Mouse (Mus musculus): ENCODE results near the gene Ctnnbl1. TPM values are rescaled to one million over a fixed set of nuclear protein-coding genes. Genes with fewer than 3 reads are reported as not detected.

The Ctnnbl1 gene
- total RNA-seq, 2 experiments from 2014 or later: 30.7 to 35.2 TPM

DNA sequence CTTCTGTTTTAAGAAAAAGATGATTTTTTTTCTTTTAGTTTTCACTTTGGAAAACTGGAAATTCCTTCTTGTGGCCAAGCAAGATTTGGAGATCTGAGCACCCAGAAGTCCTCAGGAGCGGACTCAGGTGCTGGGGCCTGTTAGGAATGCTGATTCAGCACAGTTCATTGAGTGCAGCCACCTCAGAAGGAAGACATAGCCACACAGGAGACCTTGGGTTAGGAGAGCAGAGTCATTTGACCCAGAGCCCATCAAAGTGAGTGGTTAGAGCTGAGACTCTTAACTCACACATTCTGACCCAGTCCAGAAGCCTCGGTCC is 77.7 kb downstream of the Ctnnbl1 start:
- DNase-seq (ENCODE audit: low spot score in 2 of 2): no peak

DNA sequence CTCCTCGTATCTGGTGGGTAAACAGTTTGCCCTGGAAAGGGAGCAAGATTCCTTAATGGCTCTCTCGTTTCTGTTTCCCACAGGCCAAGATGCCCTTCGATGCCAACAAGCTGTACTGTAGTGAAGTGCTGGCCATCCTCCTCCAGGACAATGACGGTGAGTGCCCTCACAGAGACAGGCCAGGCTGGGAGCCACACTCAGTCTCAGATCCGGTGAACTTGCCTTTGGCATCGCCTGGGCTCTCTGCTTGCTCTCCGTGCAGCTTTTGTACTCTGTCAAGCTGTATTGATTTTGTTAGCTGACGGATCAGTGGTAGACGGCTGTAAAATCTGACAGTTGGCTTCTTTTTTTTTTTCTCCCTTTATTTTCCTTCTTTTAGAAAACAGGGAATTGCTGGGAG is 80.5 kb downstream of the Ctnnbl1 start:
- no peak for DNase-seq (ENCODE audit: low spot score in 2 of 2)

DNA sequence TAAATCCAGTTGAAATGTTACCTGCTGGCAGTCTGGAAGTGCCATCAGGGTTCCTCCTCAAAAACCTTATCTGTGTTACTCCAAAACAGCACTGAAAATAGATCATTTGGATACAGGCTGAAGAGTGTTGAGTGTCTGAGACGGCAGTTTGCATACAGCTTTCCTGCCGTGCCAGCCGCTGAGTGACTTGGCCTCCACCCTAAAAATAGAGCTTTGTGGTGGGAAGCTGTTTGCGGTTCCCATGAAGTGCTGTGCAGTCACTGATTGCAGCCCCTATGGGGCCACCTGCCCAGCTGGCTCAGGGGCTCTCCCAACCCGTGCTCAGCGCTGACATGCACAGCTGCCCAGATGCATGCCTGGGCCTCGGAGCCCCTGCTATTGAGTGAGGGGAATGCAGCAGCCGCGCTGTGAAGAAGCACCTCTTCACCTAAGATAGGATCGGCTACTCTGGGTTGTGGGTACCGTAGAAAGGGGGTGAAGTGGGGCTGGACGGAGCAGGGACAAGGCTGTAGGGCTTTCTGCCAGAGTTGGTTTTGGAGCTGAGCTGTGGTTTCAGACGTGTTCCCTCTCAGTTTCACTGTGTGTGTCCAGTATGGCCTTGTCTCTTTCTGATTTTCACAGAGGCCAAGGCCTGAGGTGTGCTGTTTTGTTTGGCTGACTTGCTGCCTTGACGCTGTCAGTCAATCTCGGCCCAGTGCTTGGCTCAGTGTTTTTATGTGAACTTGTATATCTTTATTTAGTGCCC is 81.5 kb downstream of the Ctnnbl1 start:
- no peak for DNase-seq (ENCODE audit: low spot score in 2 of 2)

DNA sequence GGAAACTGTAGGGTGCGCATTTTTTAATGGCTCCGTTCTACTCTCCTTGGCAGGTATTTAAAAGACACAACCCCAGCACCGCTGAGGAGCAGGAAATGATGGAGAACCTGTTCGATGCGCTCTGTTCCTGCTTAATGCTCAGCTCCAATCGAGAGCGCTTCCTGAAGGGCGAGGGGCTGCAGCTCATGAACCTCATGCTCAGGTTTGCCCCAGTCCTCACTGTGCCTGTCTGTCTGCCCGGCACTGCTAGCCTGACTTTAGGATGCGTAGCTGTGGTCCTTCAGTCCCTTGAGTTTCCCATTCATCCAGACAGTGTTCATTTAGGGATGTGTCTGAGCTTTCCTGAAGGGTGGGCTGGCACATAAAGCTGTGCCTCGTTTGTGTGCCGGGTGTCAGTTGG is 82.2 kb downstream of the Ctnnbl1 start:
- no peak for DNase-seq (ENCODE audit: low spot score in 2 of 2)

DNA sequence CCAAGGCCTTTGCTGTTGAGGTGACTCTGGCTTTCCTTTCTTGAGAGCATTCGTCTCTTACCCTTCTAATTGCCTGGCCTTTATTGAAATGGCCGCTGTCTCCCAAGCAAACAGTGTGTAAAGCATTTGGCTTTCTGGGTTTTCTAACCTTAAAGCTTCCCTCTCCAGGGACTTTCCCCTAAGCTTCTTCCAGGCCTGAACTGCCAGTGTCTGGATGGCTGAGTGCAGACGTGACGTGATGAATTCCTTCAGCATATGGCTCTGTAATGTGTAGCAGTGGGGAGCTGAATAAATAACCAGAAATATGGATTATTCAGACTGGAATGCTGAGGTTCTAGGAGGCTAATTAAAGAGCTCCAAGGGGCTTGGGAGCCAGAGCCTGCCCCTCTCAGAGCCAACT is 84.1 kb downstream of the Ctnnbl1 start:
- DNase-seq (ENCODE audit: low spot score in 2 of 2): no peak

DNA sequence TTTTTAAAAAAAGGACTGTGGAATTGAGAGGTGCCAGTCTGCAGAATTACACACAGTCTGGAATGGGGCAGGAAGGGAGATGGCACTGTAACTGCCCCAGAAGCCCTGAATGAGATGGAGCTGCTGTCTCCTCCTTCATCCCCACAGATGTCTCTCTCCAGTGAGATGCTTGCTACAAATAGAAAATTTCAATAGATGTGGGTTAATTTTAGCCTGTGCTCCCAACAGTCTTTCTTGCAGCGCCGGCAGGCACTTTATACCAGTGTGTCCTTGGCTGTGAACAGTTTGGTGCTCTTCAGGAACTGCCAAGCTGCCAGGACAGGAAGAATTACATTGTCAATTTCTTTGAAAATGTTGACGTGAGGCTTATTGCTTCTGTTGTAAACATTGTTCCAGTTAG is 86.3 kb downstream of the Ctnnbl1 start:
- DNase-seq (ENCODE audit: low spot score in 2 of 2): no peak

DNA sequence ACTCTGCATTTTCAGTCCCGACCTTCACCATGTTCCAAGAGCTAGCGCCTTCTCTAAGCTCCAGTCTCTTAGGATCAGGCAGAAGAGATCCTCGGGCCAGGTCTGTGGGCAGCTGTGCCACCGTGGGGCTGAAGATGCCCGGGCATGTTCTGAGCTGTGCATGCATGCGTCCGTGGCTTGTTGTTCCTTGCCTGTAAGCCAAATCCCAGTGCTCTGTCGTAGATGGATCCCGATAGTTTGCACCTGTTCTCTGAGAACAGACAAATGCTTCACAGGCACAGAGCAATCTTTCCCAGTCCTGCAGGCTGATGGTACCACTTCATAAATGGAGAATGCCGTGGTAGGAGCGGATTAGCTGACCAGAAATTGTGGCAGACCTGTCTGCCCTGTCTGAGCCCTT is 87.0 kb downstream of the Ctnnbl1 start:
- DNase-seq (ENCODE audit: low spot score in 2 of 2): no peak

DNA sequence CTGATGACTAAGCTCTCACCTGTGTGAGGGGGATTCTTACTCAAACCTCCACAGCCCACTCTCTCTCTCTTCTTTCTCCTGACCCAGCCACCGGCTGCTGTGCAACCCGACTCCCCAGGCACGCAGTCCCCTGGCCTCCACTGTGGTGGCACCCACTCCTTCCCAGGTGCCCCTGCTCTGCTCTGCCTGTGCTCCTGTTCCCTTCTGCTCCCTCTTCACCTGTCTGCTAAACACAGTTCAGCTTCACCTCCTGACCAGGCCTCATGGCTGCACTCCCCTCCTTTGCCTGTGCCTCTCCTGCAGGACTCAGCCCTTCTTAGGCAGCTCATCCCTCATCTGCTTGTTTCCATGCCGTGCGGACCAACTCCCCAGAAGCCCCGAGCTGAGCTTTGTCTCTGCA is 92.9 kb downstream of the Ctnnbl1 start:
- DNase-seq (ENCODE audit: low spot score in 2 of 2): no peak

DNA sequence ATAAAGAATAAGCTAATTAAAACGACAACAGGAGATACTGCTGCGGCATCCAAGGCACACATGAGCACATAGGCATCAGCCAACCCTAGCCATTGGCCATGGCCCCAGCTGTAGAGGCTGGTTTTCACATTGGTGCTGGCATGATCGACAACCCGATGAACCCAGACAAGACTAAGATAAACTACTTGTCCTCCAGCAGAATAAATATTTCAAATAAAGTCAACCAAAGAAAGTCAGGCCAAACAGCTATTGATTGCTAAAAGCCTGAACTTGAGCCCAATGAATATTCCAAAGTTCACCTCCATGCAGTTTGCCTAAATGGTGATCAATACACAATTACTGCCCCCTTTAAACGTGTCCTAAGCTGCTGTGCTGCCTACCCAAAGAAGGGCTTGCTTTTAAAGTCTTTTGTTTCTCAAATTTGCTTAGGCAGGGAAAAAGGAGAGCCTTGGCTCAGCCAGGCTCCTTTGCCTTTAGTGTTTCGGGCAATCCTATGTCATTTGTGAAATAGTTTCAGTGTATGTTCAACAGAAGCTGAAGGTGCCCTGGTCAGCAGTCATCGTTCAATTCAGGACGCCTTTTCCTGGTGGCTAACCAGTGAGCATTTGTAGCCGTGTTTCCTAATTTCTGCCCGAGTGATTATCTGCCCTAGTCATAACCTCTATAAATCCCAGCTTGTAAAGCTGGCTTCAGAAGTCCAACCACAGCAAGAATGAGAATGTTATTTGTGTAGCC is 93.6 kb downstream of the Ctnnbl1 start:
- no peak for DNase-seq (ENCODE audit: low spot score in 2 of 2)

DNA sequence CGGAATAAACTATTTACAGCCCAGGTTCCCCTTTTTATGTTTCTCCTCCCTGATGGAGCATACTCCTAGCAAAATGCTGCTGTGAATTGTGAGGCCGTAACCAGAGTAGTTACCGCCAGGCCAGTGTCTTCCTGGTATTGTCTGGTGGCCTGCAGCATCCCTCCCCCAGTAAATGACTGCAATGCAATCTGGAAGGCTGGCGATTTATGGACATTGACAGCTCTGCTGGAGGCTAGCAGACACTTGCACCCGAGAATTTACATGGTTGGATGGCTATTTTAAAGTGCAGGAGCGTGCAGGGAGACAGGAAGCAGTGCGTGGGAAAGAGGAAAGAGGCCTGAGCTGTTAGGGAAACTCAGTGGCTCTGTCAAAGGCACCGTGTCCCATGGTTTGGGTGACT is 99.8 kb downstream of the Ctnnbl1 start:
- no peak for DNase-seq (ENCODE audit: low spot score in 2 of 2)

DNA sequence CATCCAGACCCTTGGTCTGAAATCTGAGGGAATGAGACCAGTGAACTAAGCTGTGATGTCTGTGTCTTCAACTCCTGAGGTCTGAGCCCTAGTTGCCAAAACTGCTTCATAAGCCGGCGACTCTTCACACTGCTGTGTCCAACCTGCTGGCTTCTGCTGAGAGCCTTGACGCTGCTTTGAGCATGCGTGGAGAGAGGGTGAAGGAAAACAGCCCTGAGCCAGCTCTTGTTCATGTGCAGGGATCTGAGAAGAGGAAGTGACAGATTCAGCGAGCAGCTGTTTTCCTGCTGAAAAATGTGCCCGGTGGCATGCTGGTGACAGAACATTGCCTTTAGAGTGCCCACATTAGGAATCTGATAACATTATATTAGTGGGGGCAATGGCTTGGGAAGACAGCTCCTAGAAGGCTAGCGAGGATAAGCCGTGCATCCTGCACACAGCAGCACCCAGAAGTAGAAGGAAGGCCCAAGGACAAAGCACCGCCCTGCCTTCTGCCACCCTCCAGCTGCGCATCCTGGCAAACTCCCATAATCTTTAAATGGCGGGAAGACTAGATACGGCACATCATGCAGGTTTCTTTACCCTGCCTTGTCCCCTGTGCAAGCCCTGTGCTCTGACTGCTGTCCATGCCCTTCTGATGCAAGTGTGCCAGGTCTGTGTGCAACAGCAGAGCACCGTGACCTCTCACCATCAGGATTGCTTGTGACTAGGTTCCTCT is 101.2 kb downstream of the Ctnnbl1 start:
- no peak for DNase-seq (ENCODE audit: low spot score in 2 of 2)

DNA sequence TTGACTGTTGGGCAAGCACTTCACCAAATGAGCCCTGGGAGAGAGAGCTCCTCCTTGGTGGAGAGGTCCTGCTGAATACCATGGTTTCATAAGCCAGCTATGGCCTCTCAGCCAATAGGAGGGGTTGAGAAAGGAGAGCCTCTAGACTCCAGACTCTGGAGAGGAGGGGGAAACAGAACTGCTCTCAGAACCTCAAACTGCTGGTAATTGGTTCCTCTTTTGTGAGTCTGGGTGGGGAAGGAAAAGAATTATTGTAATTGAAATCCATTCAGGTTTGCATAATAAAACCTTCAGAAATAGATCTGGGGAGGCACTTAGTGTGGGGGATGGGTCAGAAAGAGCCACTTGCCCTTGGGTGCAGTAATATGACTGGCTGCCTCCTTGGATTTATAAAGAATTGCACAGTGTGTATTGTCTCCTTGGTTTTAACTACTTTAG is 103.5 kb downstream of the Ctnnbl1 start:
- DNase-seq (ENCODE audit: low spot score in 2 of 2): no peak

DNA sequence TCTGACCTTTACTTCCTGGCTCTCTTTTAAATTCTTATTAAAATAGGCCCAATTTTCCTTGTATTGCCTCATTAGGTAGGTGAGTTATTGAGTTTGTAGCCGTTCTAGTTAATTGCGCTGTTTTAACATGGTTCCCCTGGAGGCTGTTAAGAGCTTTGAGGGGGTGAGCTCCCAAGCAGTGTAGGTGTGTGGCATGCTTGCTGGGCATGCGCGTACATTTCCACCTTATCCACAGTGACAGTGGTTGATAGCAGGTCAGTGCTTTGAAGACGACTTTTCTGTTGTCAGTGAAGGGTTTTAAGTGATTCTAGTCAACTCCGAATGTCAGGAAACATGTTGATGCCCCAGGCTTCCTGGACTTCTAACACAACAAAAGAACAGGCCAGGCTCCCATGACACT is 103.9 kb downstream of the Ctnnbl1 start:
- DNase-seq (ENCODE audit: low spot score in 2 of 2): no peak

DNA sequence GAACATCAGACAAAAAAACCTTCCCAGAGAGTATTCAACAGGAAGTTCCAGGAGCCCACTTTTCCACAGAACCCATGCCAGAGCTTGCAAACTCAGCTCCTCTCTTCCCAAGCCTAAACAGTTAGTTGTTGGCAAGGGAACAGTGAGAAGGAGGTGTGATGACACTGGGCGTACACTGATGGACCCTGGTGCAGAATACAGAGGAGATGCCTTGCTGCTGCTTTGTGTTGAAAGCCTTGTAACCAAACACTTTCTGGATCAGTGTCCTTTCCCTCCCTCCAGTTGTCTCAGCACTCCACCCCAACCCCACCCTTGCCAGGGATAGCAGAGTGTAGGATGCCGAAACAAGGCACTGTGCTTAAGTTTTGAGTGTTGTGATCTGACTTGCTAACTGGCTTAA is 107.5 kb downstream of the Ctnnbl1 start:
- no peak for DNase-seq (ENCODE audit: low spot score in 2 of 2)

DNA sequence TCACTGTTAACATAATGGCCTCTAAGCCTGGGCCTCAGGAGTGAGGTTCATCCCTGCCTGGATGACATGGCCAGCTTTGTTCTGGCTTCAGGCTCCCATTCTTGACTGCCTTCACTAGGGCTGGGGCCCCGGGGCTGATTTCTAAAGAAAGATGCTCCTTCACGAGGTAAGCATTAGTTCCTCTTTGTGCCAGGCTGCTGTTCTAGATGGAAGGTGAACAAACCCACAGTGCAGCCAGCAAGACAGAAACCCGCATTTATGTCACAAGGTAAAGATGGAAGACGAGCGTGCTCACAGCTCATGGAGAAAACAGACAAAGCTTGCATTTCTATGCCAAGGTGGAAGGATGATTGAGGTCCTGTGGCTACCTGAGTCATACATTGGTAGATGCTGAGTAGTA is 108.6 kb downstream of the Ctnnbl1 start:
- no peak for DNase-seq (ENCODE audit: low spot score in 2 of 2)

DNA sequence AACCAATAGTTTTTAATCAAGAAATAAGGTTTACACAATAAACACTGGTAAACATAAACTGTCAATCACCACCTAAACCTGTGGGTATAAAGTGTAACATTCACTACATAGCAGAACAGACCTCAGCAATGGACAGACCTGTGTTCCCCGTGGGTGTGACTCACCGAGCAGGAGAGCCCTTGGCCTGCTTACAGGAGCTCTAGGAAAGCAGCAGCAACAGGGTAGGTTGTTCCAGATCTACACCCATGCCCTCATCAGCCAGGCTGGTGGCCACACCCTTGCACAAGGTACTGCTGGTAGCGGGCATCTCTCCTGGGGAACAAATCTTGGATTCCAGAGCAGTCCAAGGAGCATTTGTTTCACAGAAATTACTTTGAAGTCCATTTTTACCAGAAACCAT is 115.9 kb downstream of the Ctnnbl1 start:
- no peak for DNase-seq (ENCODE audit: low spot score in 2 of 2)

DNA sequence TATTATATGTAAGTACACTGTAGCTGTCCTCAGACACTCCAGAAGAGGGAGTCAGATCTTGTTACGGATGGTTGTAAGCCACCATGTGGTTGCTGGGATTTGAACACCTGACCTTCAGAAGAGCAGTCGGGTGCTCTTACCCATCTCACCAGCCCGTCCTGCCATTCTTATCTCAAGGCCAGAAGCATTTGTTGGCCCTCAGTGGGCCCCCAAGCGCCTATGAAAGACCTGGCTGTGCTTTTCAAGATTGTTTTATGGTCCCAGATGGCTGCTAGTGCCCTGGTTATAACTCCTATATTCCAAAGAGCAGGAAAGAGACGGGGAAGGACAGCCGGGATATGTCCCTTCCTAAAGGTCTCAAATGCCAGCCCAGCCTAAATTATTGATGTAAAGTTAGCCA is 118.6 kb downstream of the Ctnnbl1 start:
- DNase-seq (ENCODE audit: low spot score in 2 of 2): no peak

DNA sequence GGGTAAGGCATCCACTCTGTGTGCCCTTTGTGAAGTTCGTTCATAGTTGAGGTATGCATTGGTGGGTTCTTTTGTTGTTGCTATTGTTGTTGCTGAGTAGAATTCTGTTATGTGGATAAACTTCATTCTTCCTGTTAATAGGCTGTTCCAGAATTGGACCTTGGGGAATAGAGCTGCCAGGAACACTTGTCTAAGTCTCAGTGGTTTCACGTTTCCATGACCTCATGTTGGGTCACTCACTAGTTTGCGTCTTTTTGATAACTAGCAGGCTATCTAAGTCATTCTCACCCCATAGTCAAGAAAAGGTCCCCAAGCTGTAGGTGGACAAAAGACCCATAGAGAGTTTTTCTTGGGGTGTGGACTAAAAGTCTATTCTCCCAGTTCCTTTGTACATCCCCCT is 120.3 kb downstream of the Ctnnbl1 start:
- no peak for DNase-seq (ENCODE audit: low spot score in 2 of 2)

DNA sequence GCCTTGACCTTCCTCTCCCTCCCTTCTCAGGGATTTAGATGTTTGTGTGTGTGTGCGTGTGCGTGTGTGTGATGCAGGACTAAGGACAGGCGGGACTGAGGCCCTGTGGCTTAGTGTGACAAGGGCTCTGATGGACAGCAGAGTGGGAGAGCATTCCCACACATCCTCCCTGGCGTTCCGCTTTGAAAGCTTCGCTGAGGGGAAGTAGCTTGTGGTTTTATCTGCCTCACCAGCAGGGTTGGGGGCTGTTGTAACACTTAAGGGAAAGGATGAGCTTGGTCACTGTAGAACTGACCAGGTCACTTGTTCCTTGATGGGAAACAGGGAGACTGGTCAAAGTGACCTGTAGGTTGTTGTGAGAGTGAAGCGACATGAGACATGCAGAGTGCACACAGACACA is 121.1 kb downstream of the Ctnnbl1 start:
- DNase-seq (ENCODE audit: low spot score in 2 of 2): no peak

DNA sequence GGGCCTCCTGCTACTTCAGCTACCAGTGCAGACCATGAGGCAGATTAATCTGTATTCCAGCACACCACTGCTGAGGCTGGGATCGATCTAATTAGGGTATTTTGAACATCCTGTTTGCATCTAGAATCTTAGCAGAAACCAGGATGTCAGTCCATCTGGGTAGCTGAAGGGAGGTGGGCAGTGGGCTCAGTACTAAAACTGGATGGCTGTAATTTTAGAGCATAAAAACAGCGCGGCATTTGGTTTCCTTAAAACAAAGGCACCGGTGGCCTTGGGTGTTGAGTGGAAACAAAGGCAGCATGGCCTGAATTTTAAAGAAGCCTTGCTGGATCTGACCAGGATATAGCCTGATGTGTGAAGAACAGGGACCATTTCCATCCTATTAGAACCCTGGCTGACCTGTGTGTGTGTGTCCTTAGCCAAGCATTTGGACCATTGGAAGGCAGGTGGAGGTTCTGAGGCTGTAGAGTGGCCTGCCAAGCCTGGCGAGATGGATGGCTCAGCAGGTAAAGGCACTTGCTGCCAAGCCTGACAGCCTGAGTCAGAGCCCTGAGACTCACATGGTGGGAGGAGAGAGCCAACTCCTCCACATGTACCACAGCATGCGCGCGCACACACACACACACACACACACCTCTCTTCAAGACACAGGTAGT is 122.0 kb downstream of the Ctnnbl1 start:
- DNase-seq (ENCODE audit: low spot score in 2 of 2): peak in 1 of 2 experiments; percentile 37

DNA sequence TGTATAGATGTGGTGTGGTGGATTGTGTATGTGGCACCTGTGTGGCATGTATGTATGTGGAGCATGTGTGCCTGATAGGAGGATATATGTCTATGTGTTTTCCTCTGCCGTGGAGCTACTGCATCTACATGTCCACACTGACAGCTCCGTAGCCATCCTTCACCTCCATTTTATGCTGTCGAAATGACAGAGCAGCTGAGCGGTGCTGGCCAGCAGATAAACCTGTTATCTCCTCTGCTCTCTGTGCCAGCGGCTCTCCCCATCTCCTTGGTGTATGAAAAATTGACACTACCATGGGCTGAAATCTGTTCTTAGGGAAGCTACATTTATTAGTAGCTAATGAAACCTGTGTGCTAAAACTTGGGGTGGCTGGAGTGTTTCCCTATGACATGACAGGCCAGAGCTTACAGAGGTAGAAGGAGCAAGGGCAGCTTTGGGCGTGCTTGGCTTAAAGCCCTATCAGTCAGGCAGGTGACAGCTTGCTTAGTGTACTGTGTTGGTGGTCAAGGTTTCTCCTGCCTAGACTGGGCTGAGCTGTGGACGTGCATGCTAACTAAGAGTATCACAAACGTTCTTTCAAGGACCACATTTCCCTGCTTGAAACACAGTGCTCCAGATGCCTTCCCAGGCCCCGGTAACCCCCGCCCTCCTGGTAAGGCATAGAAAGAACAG is 124.2 kb downstream of the Ctnnbl1 start:
- no peak for DNase-seq (ENCODE audit: low spot score in 2 of 2)

Data from left cerebral cortex, adult 18-20 months (tissue).